Mouse (Mus musculus): ENCODE data around the gene Hspbap1.

- TF ChIP-seq CHD2 (IDR thresholded peaks at IDR 0.05; ENCODE audit: low read length), result no peak
- TF ChIP-seq CTCF (conservative IDR thresholded peaks at IDR 0.05 in 1 of 2, IDR thresholded peaks at IDR 0.05 in 1 of 2; ENCODE audit: low read depth in 2 of 2, low read length in 2 of 2), result no peak
- no peak for TF ChIP-seq MAX (IDR thresholded peaks at IDR 0.05; ENCODE audit: low read length)
- TF ChIP-seq POLR2A (IDR thresholded peaks at IDR 0.05; ENCODE audit: low read depth, low read length), result no peak
- no peak for TF ChIP-seq USF2 (conservative IDR thresholded peaks at IDR 0.05; ENCODE audit: low read depth, low read length)
- TF ChIP-seq SMC3 (IDR thresholded peaks at IDR 0.05; ENCODE audit: low read depth, low read length), result no peak
- no peak for TF ChIP-seq E2F4 (IDR thresholded peaks at IDR 0.05; ENCODE audit: insufficient replicate concordance, low read depth, low read length)
- TF ChIP-seq ELF1 (IDR thresholded peaks at IDR 0.05; ENCODE audit: low read depth, low read length), result no peak
These were observed 6.4 kb upstream of the Hspbap1 start for GRCm38 (mm10) chr16:35763590-35764296.

All from CH12.LX (cell line).